Mouse (Mus musculus): Measurements from ENCODE around the gene Esrp2.

DNA sequence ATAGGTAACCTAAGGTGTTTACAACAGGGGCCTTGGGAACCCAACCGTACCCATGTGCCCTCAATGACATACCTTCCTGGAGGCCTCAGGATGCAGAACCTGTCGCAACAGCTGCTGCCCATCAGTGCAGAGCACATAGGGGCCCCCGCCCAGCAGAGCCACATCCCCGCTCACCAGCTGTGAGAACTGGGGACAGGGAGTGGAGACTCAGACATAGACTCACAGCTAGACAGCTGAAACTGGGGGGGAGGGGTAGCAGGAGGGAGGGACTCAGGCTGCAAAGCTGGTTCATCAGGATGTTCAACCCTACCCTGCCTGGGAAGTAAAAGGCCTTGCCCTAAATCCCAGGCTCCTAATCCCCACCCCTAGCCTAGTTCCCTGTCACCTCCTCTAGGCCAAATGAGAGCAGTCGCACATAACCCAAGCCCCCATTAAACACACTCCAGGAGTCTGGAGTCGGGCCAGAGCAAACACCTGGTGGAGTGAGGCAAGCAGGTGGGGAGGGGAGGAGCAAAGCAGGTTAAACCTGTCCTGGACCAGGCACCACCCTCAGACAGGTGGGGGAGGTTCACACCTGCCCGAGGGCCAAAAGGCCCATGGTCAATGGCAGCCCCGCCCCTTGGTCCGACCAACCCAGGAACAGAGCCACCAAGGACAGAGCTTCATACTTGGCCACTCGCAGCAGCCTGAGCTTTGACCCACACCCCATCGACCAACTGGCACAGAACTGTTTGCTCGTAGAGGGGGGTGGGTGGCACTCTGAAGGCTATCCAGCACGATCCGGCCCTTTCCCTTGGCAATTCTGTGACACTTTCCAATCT is 1.8 kb downstream of the Esrp2 start:
- TF ChIP-seq CTCF (IDR thresholded peaks at IDR 0.05; ENCODE audit: extremely low read depth, insufficient read depth, low read length) = no peak
- no peak for TF ChIP-seq POLR2A (IDR thresholded peaks at IDR 0.05; ENCODE audit: extremely low read depth, insufficient read depth, low read length)

All from cortical plate, adult 2 months (tissue).